Mouse (Mus musculus) adrenal gland (tissue): ENCODE data around the gene Akap12.

Experiments
- intact Hi-C: fragments of 180-260 bp; cut with DNase I; formaldehyde crosslinking; loops from one replicate; pipeline ENCODE4 v1.15.1; 2025

Akap12 gene

GRCm38 (mm10) chr10:4282395-4282794 lies 16.2 kb downstream of the Akap12 start:
- intact Hi-C loops, result no loop called here

GRCm38 (mm10) chr10:4284781-4285180 lies 18.6 kb downstream of the Akap12 start:
- intact Hi-C loops, result no loop called here

GRCm38 (mm10) chr10:4285752-4286151 lies 19.6 kb downstream of the Akap12 start:
- intact Hi-C loops, result no loop called here

GRCm38 (mm10) chr10:4289171-4289570 lies 23.0 kb downstream of the Akap12 start:
- intact Hi-C loops, result no loop called here

GRCm38 (mm10) chr10:4289636-4290035 lies 23.5 kb downstream of the Akap12 start:
- intact Hi-C loops, result no loop called here

- intact Hi-C loops, result no loop called here
These were observed 24.0 kb downstream of the Akap12 start for GRCm38 (mm10) chr10:4290145-4290544.

- intact Hi-C loops, result no loop called here
These were observed 24.4 kb downstream of the Akap12 start for GRCm38 (mm10) chr10:4290561-4290960.

GRCm38 (mm10) chr10:4293418-4293817 lies 27.2 kb downstream of the Akap12 start:
- intact Hi-C loops, result no loop called here

- intact Hi-C loops, result no loop called here
These were observed 37.4 kb downstream of the Akap12 start for GRCm38 (mm10) chr10:4303558-4303957.

GRCm38 (mm10) chr10:4323885-4324284 lies 57.7 kb downstream of the Akap12 start:
- intact Hi-C loops, result no loop called here

GRCm38 (mm10) chr10:4325562-4325961 lies 59.4 kb downstream of the Akap12 start:
- intact Hi-C loops, result no loop called here

- intact Hi-C loops, result no loop called here
These were observed 61.5 kb downstream of the Akap12 start for GRCm38 (mm10) chr10:4327716-4328115.

- intact Hi-C loops, result loop anchor here (5.0 kb wide), 2 partner anchors 245 to 290 kb away; no protein-coding TSS in a partner anchor
These were observed 66.2 kb downstream of the Akap12 start for GRCm38 (mm10) chr10:4332228-4332979.

GRCm38 (mm10) chr10:4333319-4333718 lies 67.1 kb downstream of the Akap12 start:
- intact Hi-C loops, result loop anchor here (5.0 kb wide), 2 partner anchors 246 to 291 kb away; no protein-coding TSS in a partner anchor

- intact Hi-C loops, result loop anchor here (5.0 kb wide), 2 partner anchors 247 to 292 kb away; no protein-coding TSS in a partner anchor
These were observed 68.0 kb downstream of the Akap12 start for GRCm38 (mm10) chr10:4334039-4334683.

GRCm38 (mm10) chr10:4338863-4339461 lies 72.8 kb downstream of the Akap12 start:
- intact Hi-C loops, result loop anchor here (5.0 kb wide), 1 partner anchor 342 kb away; no protein-coding TSS in a partner anchor

- intact Hi-C loops, result no loop called here
These were observed 75.2 kb downstream of the Akap12 start for GRCm38 (mm10) chr10:4341430-4341829.

- intact Hi-C loops, result no loop called here
These were observed 80.4 kb downstream of the Akap12 start for GRCm38 (mm10) chr10:4346489-4347135.

GRCm38 (mm10) chr10:4347136-4347492 lies 80.9 kb downstream of the Akap12 start:
- intact Hi-C loops, result no loop called here

- intact Hi-C loops, result no loop called here
These were observed 81.4 kb downstream of the Akap12 start for GRCm38 (mm10) chr10:4347591-4347990.

- intact Hi-C loops, result no loop called here
These were observed 88.4 kb downstream of the Akap12 start for GRCm38 (mm10) chr10:4354371-4355260.
